Mouse (Mus musculus) urinary bladder, postnatal 25 days (tissue): ENCODE data around the gene AF067061.
"Not testable (repeated sequence)": the region's sequence is repeated elsewhere in the genome, so short reads cannot be mapped to it uniquely, and the experiment has no call there.

Experiments used
- DNase-seq: peaks from one replicate; pipeline ENCODE4 v3.0.0; 2022; ENCODE audit warnings: low spot score

The AF067061 gene

DNA sequence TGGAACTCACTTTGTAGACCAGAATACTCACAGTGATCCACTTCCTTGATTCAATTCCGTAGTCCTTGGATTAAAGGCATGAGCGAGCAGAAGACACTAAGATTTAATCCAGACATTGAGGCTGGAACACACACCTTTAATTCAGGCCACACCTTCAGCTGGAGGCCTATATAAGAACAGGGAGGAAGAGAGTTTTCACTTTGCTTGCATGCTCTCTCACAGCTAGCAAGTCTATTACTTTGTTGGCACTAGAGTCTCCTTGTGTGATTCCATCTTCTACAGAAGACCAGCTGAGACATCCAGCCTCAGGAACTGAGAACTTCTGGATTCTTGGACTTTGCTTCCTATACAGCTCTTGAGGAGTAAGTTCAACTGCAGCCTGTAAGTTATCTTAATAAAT is at the start of gene AF067061:
TSS of gene AF067061 (plus strand) at position 245 of the 400 bp plus-strand sequence.
- DNase-seq, result not testable (repeated sequence)

DNA sequence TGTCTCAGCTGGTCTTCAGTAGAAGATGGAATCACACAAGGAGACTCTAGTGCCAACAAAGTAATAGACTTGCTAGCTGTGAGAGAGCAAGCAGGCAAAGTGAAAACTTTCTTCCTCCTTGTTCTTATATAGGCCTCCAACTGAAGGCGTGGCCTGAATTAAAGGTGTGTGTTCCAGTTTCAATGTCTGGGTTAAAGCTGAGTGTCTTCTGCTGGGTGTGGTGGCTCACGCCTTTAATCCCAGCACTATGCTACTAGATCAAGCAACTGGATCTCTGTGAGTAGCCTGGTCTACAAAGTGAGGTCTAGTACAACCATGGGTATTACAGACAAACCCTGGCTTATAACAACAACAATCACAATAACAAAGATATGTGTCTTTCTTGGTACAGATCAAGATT is 47.1 kb upstream of the AF067061 start, which contains the start of gene Gm21762:
TSS of gene Gm21762 (minus strand) at position 101 of the 400 bp plus-strand sequence.
- not testable (repeated sequence) for DNase-seq

DNA sequence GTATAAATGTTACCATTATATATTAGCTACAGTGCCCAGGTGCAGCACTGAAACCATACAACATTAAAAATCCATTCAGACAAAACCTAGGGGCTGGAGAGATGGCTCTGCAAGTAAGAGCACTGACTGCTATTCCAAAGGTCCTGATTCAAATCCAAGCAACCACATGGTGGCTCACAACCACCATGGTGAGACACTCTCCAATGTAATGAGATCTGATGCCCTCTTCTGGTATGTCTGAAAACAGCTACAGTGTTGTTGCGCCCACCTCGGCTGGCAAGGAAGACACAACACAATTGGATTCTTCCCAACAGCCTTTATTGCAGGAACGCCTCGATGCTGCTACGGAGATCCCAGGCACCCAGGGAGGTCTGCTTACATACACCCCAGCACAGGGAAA is 42.0 kb upstream of the AF067061 start:
- DNase-seq, result not testable (repeated sequence)

DNA sequence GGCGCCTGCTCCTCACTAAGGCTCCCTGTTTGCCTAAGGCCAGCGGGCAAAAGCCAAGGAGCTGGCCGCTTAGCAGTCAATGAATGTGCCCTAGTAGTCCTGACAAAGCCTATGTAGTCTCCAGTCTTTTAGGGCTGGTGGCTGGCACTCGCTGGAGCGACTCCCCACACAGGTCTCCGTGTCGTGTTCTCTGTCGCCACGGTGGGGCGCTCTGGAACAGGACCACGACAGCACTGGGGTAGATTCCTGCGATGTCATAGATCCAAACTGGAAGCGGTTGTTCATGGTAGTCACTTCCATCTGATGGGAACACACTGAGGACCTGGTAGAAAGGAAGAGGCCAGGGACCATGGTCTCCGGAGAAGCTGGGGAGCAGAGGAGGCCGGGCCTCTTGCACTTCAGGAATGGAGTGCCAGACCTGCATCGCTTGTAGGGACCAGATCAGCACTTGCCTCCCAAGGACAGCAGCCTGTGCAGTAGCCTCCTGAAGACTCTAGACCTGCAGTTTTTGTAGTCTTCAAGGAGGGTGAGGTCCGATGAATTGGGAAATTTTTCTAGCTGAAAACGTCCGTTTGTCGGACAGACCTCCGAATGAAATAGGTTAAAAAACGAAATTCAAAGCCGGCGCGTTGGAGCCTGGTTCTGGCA is 39.8 kb upstream of the AF067061 start:
- DNase-seq, result not testable (repeated sequence)

DNA sequence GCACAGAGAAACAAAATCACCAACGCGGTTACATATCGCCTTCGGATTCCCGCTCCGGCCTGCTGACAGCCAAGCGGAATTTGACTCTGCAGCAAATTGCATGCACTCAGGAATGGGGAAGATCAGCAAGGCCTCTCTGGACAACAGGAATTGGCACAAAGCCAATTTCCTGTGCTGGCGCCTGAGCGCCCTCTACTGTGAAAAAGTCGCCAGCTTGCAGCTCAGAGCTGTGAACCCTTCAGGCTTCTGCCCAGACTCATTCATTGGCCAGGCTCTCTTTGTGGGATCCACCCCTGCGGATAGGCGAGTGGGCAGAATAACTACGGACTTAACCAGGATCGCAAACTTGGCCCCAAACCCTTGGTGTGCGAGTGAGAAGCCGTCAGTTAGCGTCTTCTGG is 31.1 kb upstream of the AF067061 start:
- not testable (repeated sequence) for DNase-seq

DNA sequence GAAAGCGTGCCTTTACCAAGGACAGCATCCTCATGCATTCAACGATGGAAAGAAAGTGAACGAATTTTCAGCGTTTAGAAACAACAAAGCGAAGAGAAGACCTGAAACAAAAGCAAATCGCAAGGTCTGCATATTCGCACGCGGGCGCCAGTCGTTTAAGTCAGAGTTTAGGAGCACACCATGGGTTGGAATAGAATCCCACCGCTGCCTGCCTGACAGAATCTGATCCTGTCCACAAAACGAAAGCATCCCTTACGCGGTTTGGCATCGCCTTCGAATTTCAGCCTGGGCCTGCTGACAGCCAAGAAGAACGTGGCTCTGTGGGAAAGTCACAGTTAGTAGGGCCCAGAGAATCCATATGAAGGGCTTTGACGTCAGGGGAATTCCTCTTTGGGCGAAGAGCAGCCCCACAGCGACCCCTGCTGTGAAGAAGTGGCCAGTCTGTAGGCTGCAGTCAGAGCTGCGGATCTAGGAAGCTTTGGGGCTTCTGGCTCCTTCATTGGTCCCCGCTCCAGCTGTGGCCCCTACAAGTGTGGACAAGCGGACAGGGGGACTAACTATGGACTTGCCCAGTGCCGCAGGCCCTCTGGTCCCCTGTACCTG is 30.4 kb upstream of the AF067061 start:
- not testable (repeated sequence) for DNase-seq

DNA sequence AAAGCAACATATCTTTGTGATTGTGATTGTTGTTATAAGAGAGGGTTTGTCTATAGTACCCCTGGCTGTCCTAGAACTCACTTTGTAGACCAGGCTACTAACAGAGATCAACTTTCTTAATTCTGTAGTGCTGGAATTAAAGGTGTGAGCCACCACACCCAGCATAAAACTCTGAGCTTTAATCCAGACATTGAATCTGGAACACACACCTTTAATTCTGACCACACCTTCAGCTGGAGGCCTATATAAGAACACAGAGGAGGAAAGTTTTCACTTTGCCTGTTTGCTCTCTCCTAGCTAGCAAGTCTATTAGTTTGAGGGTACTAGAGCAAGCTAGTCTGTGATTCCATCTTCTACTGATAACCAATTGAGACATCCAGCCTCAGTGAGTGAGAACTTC is 24.1 kb upstream of the AF067061 start, which contains the start of gene Gm21731:
TSS of gene Gm21731 (plus strand) at position 301 of the 400 bp plus-strand sequence.
- DNase-seq, result not testable (repeated sequence)

DNA sequence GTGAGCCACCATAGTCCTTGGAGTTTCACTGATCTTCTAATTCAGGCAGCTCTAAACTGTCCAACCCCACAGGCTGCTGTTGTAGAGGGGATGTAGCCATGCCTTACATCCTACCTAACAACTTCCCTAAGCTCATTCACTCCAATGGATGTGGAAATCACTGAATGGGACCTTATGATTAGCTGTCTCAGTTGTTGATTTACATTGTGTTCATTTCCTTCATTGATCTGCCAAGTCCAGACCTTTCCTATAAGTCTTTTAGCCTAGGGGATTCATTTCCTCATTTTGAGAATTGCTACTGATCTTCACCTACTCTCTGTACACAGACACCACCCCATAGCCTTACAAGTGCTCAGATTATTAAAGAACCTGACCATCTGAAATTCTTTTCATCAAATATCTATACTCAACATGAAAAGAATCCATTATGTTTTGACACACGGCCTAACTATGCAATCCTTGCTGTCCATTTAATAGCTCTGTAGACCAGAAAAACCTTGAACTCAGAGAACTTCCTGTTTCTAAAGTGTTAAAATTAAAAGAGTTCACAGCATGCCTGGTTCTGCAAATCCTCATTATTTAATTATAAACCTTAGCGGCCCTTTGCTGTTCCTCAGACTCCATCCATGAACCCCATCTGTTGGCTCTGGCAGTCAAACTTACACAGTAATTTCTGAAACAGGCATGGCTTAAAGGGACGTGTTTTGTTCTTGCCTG is 11.5 kb upstream of the AF067061 start:
- DNase-seq, result not testable (repeated sequence)

DNA sequence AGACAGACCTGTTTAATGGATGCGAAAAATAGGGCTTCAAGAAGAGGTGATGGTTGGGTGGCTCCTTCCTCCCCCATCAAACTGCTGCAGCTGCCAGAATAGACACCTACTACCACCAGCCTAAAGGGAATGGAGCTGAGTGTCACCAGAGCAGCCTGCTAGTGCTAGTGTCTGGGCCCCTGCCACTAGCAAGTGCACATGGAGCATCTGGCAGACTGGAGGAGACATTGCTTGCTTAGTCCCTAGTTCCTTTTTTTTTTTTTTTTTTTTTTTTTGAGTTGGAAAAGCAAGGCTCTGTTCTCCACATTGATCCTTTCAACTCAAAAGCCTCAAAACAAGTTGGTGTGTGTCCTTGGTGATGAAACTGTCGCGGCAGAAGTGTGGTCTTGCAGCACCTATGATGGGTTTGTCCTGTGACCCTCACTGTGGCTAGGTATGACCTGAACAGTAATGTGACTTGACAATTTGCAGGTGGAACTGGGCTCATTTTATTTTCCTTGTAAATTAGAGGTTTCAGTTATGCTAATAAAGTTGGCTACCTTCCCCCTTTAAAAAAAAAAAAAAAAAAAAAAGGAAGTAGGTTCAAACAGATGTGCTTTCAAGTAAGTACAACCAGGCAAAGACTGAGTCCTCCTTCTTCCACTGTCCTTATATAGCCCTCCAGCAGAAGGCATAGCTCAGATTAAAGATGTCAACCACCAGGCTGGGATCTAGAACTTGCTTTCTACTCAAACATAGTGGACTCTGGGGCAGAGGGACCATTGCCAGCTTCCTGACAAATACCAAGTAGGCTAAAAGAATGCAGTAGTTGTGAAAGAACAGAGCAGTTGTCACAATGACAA is 3.9 kb upstream of the AF067061 start:
- not testable (repeated sequence) for DNase-seq

DNA sequence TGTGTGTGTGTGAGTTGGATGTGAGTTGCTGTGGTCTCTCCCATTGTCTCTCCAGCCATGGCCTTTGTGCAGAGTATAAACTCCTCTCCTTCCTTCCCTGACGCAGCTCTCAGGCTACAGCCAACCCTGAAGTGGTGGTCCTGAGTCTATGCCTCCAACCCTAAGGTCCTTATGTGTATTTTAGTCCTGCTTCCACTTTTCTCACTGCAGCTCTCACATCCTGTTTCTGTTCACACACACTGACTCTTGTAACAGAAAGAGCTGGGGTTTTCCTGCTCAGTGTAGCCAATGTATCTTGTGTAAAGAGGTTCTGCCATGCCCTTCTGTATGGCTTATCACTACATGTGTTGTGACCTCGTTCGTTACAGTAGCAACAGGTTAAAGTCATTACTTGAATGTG is 3.2 kb upstream of the AF067061 start:
- DNase-seq, result not testable (repeated sequence)

DNA sequence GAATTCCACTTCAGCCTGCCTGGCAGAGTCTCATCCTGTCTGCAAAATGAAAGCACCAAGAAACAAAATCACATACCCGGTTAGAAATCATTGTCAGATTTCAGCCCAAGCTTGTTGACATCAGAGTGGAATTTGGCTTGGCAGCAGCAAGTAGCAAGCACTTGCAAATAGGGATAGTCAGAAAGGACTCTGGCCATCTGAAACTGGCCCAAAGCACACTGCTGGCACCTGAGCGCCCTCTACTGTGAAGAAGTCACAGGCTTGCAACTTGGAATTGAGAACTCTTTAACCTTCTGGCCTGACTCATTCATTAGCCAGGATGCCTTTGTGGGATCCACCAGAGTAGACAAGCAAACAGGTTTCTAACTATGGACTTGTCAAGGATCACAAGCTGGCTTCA is 14.9 kb downstream of the AF067061 start:
- not testable (repeated sequence) for DNase-seq

DNA sequence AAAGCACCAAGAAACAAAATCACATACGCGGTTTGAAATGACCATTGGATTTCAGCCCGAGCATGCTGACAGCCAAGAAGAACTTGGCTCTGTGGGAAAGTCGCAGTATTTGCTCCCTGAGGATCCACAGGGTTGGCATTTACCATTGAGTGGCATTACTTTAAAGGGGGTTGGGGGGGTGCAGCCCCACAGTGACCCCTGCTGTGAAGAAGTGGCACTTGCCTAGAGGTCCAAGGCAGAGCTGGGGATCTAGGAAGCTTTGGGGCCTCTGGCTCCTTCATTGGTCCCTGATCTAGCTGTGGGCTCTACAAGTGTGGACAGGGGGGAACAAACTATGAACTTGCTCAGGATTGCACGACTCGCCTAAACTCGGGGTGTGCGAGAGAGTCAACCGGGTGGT is 15.9 kb downstream of the AF067061 start:
- DNase-seq, result no peak

DNA sequence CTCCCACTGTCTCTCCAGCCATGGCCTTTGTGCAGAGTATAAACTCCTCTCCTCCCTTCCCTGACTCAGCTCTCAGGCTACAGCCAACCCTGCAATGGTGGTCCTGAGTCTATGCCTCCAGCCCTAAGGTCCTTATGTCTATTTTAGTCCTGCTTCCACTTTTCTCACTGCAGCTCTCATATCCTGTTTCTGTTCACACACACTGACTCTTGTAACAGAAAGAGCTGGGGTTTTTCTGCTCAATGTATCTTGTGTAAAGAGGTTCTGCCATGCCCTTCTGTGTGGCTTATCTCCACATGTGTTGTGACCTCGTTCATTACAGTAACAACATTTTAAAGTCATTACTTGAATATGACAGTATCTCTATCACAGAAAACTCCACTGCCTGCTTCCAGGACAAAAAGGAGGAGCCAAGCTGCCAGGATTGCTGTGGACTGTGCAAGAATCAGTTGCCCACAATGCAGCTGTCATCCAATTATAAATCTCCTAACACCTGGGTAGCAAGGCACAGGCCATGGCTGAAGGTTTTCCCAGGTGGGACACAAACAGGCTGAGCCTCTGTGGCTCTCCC is 36.5 kb downstream of the AF067061 start:
- no peak for DNase-seq

DNA sequence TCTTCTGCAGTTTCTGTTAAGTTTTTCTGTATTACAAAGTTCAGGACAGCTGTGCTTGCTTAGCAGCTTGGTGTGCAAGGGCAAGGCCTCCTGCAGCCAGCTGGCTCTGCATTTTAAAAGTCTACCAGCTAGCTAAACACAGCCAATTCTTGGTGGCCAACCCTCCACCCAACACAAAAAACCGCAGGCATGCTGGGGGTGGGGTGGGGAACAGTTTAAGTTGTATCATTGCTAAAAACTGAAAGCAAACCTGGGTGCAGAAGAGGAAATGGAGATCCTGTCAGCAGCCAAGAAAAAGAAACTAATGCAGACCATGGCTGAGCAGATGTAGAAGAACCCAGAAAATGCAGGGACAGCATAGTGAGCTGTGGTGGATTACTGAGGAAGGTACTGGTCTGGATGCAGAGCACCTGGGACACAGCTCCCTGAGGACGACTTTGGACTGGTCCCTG is 37.1 kb downstream of the AF067061 start, which contains the start of gene BC147527:
TSS of gene BC147527 (plus strand) at position 402 of the 452 bp plus-strand sequence.
- no peak for DNase-seq

DNA sequence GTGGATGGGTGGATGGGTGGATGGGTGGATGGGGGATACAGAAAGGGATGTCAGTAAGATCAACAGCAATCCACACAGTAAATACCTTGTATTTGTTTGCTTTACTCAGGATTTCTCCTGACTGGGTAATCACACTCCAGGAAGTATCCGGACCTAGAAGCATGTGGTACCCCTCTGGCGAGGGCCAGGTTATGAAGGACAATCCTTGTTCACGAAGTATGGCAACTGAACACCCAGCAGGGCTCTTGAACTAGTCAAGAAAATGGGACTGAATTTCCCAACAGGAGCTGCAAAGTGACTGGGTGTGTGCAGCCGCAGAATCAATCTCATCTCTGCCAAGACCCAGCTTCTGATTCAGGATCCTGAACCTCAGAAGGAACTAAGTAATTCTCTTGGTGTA is 37.9 kb downstream of the AF067061 start:
- DNase-seq, result no peak

DNA sequence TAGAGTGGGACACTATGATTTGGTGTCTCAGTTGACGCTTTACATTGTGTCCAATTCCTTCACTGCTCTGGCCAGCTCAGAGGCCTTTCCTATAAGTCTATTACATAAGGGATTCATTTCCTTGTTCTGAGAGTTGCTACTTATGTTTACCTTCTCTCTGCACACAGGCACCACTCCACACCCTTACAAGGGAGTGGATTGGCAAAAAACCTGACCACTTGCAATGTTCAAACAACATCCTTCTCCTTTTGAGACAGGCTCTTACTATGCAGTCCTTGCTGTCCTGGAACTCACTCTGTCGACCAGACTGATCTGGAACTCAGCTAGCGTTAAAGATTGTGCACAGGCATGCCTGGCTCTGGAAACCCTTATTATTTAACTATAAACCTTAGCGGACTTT is 47.8 kb downstream of the AF067061 start:
- no peak for DNase-seq

DNA sequence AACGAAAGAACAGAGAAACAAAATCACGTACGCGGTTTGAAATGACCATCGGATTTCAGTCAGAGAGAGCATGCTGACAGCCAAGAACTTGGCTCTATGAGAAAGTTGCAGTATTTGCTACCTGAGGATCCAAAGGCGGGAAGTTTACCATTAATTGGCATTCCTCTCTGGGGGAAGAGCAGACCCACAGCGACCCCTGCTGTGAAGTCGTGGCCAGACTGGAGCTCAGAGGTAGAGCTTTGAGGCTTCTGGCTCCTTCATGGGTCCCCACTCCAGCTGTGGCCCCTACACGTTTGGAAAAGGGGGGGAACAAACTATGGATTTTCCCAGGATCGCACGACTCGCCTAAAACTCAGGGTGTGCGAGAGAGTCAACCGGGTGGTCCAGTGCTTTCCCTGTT is 50.7 kb downstream of the AF067061 start:
- DNase-seq, result no peak
